In the genomic region with DNA sequence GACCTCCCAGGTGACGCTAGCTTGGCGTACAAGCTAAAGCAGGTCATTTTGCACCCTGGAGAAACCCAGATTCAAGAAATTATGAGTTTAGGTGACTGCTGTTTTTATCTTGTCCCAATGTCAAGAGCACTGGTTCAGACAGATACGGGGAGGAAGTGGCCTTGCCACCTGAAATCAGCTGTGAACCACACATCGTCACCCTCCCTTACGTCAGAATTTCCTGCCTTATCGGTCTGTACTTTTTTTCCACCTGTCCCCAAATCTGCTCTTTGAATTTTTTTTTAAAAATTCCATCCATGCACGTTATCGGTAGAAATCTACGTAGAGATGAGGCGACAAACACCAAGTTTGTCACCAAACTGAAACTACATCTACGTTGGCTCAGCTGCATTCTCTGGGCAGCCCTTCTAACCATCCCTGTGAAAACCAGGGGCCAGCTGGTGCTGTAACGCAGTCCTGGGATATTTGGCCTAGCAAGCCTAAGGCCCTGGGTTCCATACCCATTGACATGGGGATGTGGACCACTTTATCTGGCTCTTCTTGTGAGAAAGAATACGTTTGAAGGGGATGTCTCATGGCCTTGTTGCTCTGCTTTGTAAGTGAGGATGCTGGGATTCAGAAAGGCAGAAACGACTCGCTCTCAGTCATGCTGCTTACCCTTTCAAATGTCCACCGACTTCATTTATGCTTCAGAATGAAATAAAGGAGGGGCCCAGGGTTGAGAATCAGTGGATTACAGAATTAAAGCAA, we compare ENCODE assay signal across 7 mouse cellular contexts. TPM values are rescaled to one million over a fixed set of nuclear protein-coding genes. Genes with fewer than 3 reads are reported as not detected.
DNase-seq lines count a peak whose midpoint lies in the region; ATAC-seq lines count a peak whose summit lies in the region.

No protein-coding gene starts in this region.

- H3K9me3 ChIP-seq in embryonic facial prominence, embryonic 15.5 days (replicated peaks): no peaks in the 10 kb centered on the region
- no peaks in the 10 kb centered on the region for H3K9me3 ChIP-seq in limb, embryonic 15.5 days
- no peaks in the 10 kb centered on the region for H3K9me3 ChIP-seq in neural tube, embryonic 13.5 days

- no peak overlapping the region for H3K27ac ChIP-seq in embryonic facial prominence, embryonic 15.5 days (replicated peaks)
- H3K27ac ChIP-seq in limb, embryonic 15.5 days: no peak overlapping the region
- no peak overlapping the region; the same call in 1 of the 2 replicates for H3K27ac ChIP-seq in neural tube, embryonic 13.5 days (replicated peaks)

- H3K4me3 ChIP-seq in embryonic facial prominence, embryonic 15.5 days (replicated peaks): peak overlapping the region; percentile 69; the same call in 1 of the 2 replicates
- H3K4me3 ChIP-seq in limb, embryonic 15.5 days: peak overlapping the region; percentile 58; the same call in 1 of the 2 replicates
- H3K4me3 ChIP-seq in neural tube, embryonic 13.5 days: peak overlapping the region; percentile 65

- no peaks in the 10 kb centered on the region for H3K27me3 ChIP-seq in embryonic facial prominence, embryonic 15.5 days
- no peaks in the 10 kb centered on the region for H3K27me3 ChIP-seq in limb, embryonic 15.5 days
- 0 out of 2 replicates have a peak, but pooled peaks cover 4% of the 10 kb centered on the region for H3K27me3 ChIP-seq in neural tube, embryonic 13.5 days

- peak; percentile 38 to 50 for DNase-seq in spleen, adult 18-20 months
- DNase-seq in spleen, postnatal 14 days (ENCODE audit: low spot score in 2 of 2): no peak
- DNase-seq in layer of hippocampus, postnatal 25 days (ENCODE audit: extremely low spot score in 1 of 2, low spot score in 1 of 2): no peak
- DNase-seq in frontal cortex, postnatal 14 days (ENCODE audit: low spot score in 2 of 2): no peak

- H3K9ac ChIP-seq in embryonic facial prominence, embryonic 15.5 days: no peak overlapping the region
- H3K9ac ChIP-seq in limb, embryonic 15.5 days: 0 out of 2 replicates have a peak overlapping the region, but pooled peaks have one; percentile 50
- peak overlapping the region; percentile 47 for H3K9ac ChIP-seq in neural tube, embryonic 13.5 days

- 34% methylated on average over 16 of the region's 16 CpGs for WGBS in embryonic facial prominence, embryonic 15.5 days
- WGBS in limb, embryonic 15.5 days: 27% methylated on average over 16 of the region's 16 CpGs
- WGBS in neural tube, embryonic 13.5 days: 10% methylated on average over 16 of the region's 16 CpGs

- ATAC-seq in embryonic facial prominence, embryonic 15.5 days (ENCODE audit: insufficient number of reproducible peaks, low FRiP score, low TSS enrichment, low read depth): no peak
- ATAC-seq in limb, embryonic 15.5 days (ENCODE audit: insufficient number of reproducible peaks, low FRiP score, low TSS enrichment, low read depth): no peak
- no peak for ATAC-seq in neural tube, embryonic 13.5 days (ENCODE audit: low read depth)

- peaks cover 37% of the 10 kb centered on the region for H3K4me1 ChIP-seq in embryonic facial prominence, embryonic 15.5 days
- H3K4me1 ChIP-seq in limb, embryonic 15.5 days: peaks cover 59% of the 10 kb centered on the region
- peaks cover 62% of the 10 kb centered on the region for H3K4me1 ChIP-seq in neural tube, embryonic 13.5 days (replicated peaks)

- H3K4me2 ChIP-seq in embryonic facial prominence, embryonic 15.5 days (replicated peaks): peak overlapping the region; percentile 99
- H3K4me2 ChIP-seq in limb, embryonic 15.5 days: peak overlapping the region; percentile 88
- H3K4me2 ChIP-seq in neural tube, embryonic 13.5 days: peak overlapping the region; percentile 79

- H3K36me3 ChIP-seq in embryonic facial prominence, embryonic 15.5 days: no peaks in the 10 kb centered on the region
- H3K36me3 ChIP-seq in limb, embryonic 15.5 days: no peaks in the 10 kb centered on the region
- H3K36me3 ChIP-seq in neural tube, embryonic 13.5 days: no peaks in the 10 kb centered on the region

RNA-seq across cellular contexts. Expression of a gene that starts 1.0 kb away (rescaled TPM):
- 42.9 and 43.9 TPM in 2 replicates for polyA plus RNA-seq in embryonic facial prominence, embryonic 15.5 days (2015; fragmentation: Nextera tagmentation; extraction: Ambion mirVana)
- polyA plus RNA-seq in limb, embryonic 15.5 days (2015; fragmentation: Nextera tagmentation; extraction: Ambion mirVana): 42.1 and 46.0 TPM in 2 replicates
- polyA plus RNA-seq in neural tube, embryonic 13.5 days (2015; fragmentation: Nextera tagmentation; extraction: Ambion mirVana): 91.7 and 95.0 TPM in 2 replicates
- total RNA-seq in layer of hippocampus, postnatal 25 days (2021): 10 to 100 TPM; 36.9 to 38.4 TPM

RNA-seq across cellular contexts. Expression of a gene that starts 24.3 kb away (rescaled TPM):
- 16.8 and 17.3 TPM in 2 replicates for polyA plus RNA-seq in embryonic facial prominence, embryonic 15.5 days (2015; fragmentation: Nextera tagmentation; extraction: Ambion mirVana)
- polyA plus RNA-seq in limb, embryonic 15.5 days (2015; fragmentation: Nextera tagmentation; extraction: Ambion mirVana): 16.4 and 18.2 TPM in 2 replicates
- polyA plus RNA-seq in neural tube, embryonic 13.5 days (2015; fragmentation: Nextera tagmentation; extraction: Ambion mirVana): 12.9 and 13.1 TPM in 2 replicates
- total RNA-seq in layer of hippocampus, postnatal 25 days (2021): 10 to 100 TPM; 11.0 to 11.7 TPM

RNA-seq across cellular contexts. Expression of a gene that starts 56.2 kb away (rescaled TPM):
- 4.7 and 11.2 TPM in 2 replicates for polyA plus RNA-seq in embryonic facial prominence, embryonic 15.5 days (2015; fragmentation: Nextera tagmentation; extraction: Ambion mirVana)
- 1.0 TPM in 1 of 2 replicates, not detected in the other for polyA plus RNA-seq in limb, embryonic 15.5 days (2015; fragmentation: Nextera tagmentation; extraction: Ambion mirVana)
- 0.67 and 1.0 TPM in 2 replicates for polyA plus RNA-seq in neural tube, embryonic 13.5 days (2015; fragmentation: Nextera tagmentation; extraction: Ambion mirVana)
- total RNA-seq in layer of hippocampus, postnatal 25 days (2021): 1 to 10 TPM in 1 of 2 experiments, not detected in 1; 1.5 TPM

Comparison
In these comparisons a context has a peak if more than half of its experiments do, and no peak if none do; other contexts are left out.
1. DNase-seq: peak in spleen, adult 18-20 months (2 of 2); none in spleen, postnatal 14 days (0 of 2), layer of hippocampus, postnatal 25 days (0 of 2) and frontal cortex, postnatal 14 days (0 of 2).
2. Peak in every context shown above with its lines, with median percentiles within 50 percentile points of each other: H3K4me2 ChIP-seq and H3K4me3 ChIP-seq.